Mouse (Mus musculus) brain, embryonic 14.5 days (tissue): Measurements from ENCODE around the gene Rwdd4a. TPM values are rescaled to one million over a fixed set of nuclear protein-coding genes. Genes with fewer than 3 reads are reported as not detected.

Source experiments
- DNase-seq: peaks from one replicate; pipeline ENCODE4 v3.0.0-alpha.2; 2011; ENCODE audit warnings: low read depth
- CTCF ChIP-seq: fragments of 200-500 bp; IDR thresholded peaks from 2 replicates; pipeline ENCODE4 v1.5.1; 2012; ENCODE audit warnings: inconsistent platforms, mild to moderate bottlenecking, moderate library complexity, borderline replicate concordance; ENCODE audit not compliant: insufficient read depth, insufficient read length; ENCODE audit errors: extremely low read depth
- POLR2A ChIP-seq: fragments of 200-500 bp; IDR thresholded peaks from 2 replicates; pipeline ENCODE4 v1.6.1; 2012; ENCODE audit warnings: mild to moderate bottlenecking, inconsistent platforms, borderline replicate concordance; ENCODE audit not compliant: poor library complexity, insufficient read depth, insufficient read length, severe bottlenecking; ENCODE audit errors: extremely low read depth
- polyA plus RNA-seq: library from polyadenylated mRNA; depleted of rRNA; stranded (reverse); fragments of >200 nt; gene quantifications from 2 replicates; pipeline ENCODE4 v1.2.3, GENCODE M21; 2012

Gene Rwdd4a
- polyA plus RNA-seq, 1 experiment, result 26.7 TPM

DNA sequence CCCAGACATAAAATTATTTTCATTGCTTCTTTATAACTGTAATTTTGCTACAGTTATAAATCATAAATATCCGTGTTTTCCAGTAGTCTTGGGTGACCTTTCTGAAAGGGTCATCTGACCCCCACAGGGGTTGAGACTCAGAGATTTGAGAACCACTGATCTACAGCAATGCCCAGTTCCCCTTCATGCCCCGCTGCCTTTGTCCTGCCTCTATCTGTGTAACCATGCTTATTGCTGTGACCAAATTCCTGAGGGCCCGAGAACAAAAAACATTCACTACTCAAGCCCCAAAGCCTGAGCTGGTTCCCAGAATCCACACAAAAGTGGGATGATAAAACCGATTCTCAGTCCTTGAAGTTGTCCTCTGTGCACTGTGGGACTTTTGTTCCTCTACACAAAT, 4.9 kb downstream of the Rwdd4a start:
- no peak for DNase-seq
- TF ChIP-seq POLR2A (no peak), CTCF (no peak)

DNA sequence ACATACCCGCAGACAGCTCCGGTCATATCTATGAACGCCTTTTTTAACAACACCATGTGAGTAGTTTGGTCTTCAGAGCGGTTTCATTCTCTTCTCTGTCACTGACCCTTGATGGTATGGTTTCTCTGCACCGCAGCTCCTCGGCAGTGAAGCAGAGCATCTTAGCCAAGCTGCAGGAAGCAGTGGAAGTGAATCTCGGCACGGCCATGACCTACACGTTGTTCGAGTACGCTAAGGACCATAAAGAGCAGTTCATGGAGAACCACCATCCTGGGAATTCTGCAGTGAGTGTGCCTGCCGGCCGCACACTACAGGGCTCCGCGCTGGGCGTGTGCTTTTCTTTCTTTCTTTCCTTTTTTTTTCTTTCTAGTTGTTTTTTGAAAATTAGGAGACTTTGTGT, 9.3 kb downstream of the Rwdd4a start:
- no peak for DNase-seq
- no peak for TF ChIP-seq CTCF
- TF ChIP-seq POLR2A, result no peak

- DNase-seq, result no peak
- TF ChIP-seq POLR2A (no peak), CTCF (no peak)
These were observed 10.6 kb downstream of the Rwdd4a start for GRCm38 (mm10) chr8:47544094-47544493.

DNA sequence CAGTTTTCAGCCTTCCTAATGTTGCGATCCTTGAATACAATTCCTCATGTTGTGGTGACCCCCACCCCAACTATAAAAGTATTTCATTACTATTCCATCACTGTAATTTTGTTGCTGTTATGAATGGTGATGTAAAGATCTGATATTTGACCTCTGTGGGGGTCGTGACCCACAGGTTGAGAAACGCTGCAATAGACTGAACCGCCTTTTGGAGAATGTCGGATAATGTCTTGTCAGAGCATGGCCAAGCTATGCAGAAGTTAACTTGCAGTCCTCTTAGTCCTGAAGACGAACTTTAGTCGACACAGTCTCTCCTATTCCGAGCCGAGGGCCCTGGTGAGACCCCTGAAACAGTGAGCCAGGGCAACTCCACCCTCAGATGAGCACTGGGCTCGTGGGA, 13.6 kb downstream of the Rwdd4a start:
- no peak for TF ChIP-seq POLR2A
- no peak for TF ChIP-seq CTCF
- DNase-seq, result no peak

DNA sequence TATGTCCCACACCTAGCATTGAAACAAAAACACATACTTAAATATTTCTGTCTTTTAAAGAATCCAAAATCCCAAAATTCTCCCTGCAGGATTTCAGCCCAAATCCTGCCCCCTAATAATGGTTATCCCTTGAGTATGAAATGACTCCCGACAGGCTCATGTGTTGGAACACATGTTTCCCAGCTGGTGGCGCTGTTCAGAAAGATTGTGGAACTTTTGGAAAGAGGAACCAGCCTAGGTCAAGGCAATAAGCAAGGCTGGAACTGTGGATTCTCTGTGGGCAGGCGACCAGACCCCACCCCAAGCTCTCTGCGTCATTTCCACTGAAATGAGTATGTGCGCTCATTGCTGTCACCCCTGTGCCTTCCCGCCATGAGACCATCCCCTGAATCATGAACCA, 20.1 kb downstream of the Rwdd4a start:
- TF ChIP-seq CTCF (peak; percentile 38; the same call in 1 of the 2 replicates), POLR2A (no peak)
- DNase-seq, result peak; percentile 15

DNA sequence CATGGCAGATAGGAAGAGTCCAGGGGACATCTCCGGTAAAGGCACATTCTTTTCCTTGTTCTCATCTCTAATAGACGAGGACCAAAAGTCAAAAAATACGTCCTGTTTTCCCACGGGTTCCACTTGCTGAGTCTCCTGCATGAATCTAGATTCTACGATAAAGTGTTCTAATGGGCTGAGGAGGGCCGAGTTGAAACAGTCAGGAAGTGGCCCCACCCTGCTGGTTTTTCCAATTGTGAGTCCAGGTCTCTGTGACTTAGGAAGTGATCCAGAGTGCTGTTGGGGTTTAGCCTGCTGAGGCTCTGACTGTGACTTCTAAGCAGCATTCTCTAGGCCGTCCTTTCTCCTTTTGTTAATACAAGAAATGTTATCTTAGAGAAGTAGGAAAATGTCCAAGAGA, 23.0 kb downstream of the Rwdd4a start:
- TF ChIP-seq CTCF (no peak), POLR2A (no peak)
- DNase-seq, result no peak

DNA sequence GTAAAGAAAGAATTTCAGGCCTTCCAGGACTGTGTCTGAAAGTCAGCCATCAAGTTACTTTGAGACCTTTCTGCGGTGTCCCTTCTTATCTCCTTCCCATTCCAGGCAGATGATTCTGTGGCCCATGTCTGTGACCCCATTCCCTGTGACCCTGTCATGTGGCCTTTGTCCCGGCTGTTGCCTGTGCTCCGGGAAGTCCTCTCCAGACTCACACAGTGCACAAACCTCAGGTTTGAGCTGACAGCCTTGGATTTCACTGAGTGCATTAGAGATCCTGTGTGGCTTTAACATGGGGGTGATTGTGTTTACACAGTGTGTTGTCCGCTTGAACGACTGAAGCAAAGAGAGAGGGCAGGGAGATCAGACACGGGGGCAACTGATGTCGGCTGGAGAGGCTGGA, 24.8 kb downstream of the Rwdd4a start:
- TF ChIP-seq CTCF, result no peak
- no peak for TF ChIP-seq POLR2A
- no peak for DNase-seq

- TF ChIP-seq POLR2A, result no peak
- no peak for TF ChIP-seq CTCF
These were observed 27.3 kb downstream of the Rwdd4a start for GRCm38 (mm10) chr8:47560801-47561200.

DNA sequence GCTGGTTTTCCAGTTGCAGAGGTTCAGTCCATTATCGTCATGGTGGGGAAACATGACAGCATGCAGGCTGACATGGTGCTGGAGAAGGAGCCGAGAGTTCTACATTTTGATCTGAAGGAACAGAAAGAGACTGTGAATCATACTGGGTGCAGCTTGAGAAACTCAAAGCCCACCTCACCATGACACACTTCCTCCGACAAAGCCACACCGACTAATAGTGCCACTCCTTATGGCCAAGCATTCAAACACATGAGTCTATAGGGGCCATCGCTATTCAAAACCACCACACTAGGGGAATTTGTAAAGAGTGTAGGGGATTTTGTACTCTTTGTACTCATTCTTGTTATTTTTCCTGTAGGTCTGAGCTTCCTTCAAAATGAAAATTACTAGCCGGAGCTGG, 33.1 kb downstream of the Rwdd4a start:
- no peak for TF ChIP-seq POLR2A
- TF ChIP-seq CTCF, result no peak
- no peak for DNase-seq

More at GRCm38 (mm10) chr8:47560801-47561200, 27.3 kb downstream of the Rwdd4a start:
- no peak for DNase-seq

DNA sequence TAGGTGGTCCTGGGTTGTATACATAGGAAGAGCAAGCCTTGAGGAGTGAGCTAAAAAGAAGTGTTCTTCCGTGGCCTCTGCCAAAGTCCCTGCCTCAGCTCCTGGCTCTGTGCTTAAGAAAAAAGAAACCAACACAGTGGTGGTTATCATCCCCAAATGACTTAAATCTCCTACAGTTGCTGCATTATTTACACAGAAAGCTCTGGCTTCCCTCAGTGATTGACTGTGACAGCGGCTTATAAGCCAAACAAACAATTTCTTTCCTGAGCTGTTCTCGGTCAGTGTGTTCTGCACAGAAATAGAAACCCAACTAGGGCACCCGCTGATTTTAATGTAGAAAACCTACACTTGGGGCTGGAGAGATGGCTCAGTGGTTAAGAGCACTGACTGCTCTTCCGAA, 34.6 kb downstream of the Rwdd4a start:
- DNase-seq, result no peak
- TF ChIP-seq CTCF (no peak), POLR2A (no peak)

- no peak for DNase-seq
- TF ChIP-seq CTCF (no peak), POLR2A (no peak)
These were observed 36.7 kb downstream of the Rwdd4a start for GRCm38 (mm10) chr8:47570161-47570560.

DNA sequence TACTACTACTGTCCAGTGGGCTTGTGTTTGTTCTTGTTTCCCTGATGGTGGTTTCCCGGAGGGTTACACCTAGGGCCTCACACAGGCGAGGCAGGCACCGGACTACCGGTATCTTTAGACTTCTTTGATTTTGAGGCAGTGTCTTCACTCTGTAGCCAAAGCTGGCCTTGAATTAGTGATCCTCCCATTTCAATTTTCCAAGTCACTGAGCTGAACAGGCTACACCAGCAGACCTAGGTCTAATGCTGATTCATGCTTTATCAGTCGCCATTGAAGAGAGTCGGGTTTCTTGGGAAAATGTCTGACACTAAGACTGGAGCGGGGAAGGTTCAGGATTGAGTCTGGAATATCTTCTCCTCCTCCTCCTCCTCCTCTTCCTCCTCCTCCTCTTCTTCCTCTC, 40.0 kb downstream of the Rwdd4a start:
- TF ChIP-seq POLR2A, result no peak
- no peak for TF ChIP-seq CTCF
- no peak for DNase-seq
